Mouse (Mus musculus): Measurements from ENCODE around the gene Dcaf7.

- TF ChIP-seq CTCF (IDR thresholded peaks at IDR 0.05; ENCODE audit: borderline replicate concordance, control insufficient read depth, extremely low read depth, insufficient read depth, low read length, poor library complexity) (no peak), POLR2A (IDR thresholded peaks at IDR 0.05; ENCODE audit: control insufficient read depth, extremely low read depth, insufficient read depth, low read length, poor library complexity) (no peak)
Measured at GRCm38 (mm10) chr11:105994375-105994774, 42.3 kb upstream of the Dcaf7 start, which contains the start of gene Ace3.
